Mouse (Mus musculus): ENCODE measurements around the gene Glp1r.
A peak's percentile ranks its signal among the peaks of the same experiment; 100 is the strongest.

Gene Glp1r

DNA sequence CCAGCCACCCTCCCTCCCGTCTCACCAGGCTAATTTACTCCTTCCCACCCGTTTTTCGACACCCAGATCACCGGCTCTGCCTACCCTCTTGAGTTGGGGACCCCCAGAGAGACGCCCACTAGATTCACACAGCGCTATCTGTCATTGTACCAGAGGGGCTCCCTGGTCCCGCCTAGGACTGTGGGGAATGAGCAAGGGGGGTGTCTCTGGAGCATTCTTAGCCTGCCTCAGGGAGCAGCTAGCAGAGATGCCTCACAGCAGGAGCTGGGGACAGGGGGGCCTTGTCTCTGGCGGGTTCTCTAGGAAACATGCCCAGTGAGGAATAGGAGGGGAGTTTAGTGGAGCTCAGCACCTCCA, 10.1 kb downstream of the Glp1r start:
- DNase-seq (ENCODE audit: extremely low read depth, low read depth, low spot score): no peak

DNA sequence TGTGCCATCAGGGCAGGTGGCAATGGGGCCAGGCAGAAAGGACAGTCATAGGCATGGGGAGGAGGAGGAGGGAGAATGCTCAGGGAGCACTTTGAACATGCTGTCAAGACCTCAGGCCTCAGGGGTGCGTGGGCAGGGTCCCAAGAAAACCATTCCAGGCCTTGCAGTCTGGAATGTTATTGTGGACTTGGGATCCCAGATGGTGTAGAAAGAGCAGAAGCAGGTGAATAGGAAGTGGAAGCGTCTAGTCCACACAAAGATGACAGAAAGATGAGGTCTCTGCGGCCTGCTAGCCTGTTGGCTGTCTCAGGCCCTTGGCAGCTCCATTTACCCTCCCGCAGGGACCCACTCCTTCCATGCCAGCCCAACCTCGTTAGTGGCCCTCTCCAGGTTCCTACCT, 10.9 kb downstream of the Glp1r start:
- no peak for DNase-seq (ENCODE audit: extremely low read depth, low read depth, low spot score)

DNA sequence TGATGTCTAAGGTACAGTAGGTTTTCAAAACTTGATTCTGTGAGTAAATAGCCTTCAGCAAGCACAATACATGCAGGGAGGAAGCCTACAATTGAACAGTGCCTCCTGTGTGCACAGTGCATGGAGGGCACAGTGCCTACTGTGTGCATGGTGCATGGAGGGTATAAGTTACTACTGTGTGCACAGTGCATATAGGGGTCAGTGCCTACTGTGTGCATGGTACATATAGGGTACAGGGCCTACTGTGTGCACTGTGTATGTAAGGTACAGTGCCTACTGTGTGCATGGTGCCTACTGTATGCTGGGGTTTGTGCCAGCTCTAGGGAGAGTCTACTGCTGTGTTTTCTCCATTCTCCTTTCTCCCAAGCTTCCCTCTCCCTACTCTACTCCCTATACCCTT, 12.6 kb downstream of the Glp1r start:
- DNase-seq (ENCODE audit: extremely low read depth, low read depth, low spot score): no peak

DNA sequence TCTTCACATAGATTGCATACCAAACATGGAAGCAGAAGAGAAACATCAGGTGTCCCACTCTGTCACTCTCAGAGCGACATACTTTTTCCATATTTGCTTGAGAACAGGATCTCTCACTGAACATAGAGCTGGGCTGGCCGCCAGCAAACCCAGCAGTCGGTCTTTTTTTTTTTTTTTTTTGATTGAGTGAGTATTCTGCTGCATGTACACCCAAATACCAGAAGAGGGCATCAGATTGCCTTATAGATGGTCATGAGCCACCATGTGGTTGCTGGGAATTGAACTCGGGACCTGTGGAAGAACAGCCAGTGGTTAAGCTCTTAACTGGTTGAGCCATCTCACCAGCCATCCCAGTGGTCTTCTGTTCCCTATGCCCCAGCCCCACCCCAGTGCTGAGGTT, 21.9 kb downstream of the Glp1r start:
- no peak for DNase-seq (ENCODE audit: extremely low read depth, low read depth, low spot score)

DNA sequence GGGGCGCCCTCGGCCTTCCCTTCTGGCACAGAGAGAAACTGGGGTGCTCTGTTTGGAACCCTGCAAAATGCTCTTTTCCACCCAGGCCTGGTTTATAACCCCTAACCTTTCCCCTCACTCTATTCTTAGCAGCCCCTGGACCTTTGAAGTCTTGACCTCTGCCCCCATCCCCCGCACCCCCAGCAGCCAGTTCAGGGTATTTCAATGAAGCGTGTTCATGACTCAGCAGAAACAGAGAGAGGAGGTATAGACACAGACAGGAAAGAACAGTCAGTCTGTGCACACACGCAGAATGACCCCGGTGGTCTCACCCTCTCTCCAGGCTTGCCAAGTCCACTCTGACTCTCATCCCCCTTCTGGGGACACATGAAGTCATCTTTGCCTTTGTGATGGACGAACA, 29.2 kb downstream of the Glp1r start:
- no peak for DNase-seq (ENCODE audit: extremely low read depth, low read depth, low spot score)

DNA sequence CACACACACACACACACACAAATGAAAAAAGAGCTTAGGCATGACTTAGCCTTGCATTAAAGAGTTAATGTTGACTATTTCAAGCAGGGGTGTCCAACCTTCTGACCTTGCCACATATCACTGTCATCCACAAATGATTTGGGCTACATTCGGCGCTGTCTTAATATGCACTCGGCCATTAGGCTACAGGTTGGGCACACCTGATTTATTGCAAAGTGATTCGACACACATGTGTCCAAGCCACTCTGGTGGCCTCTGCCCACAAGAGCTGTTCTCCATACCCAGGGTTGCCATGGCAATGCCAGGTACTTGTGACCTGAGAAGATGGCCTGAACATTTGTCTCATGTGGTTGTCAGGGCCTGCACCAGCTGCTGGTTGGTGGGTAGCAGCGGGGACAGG, 31.2 kb downstream of the Glp1r start:
- no peak for DNase-seq (ENCODE audit: extremely low read depth, low read depth, low spot score)

DNA sequence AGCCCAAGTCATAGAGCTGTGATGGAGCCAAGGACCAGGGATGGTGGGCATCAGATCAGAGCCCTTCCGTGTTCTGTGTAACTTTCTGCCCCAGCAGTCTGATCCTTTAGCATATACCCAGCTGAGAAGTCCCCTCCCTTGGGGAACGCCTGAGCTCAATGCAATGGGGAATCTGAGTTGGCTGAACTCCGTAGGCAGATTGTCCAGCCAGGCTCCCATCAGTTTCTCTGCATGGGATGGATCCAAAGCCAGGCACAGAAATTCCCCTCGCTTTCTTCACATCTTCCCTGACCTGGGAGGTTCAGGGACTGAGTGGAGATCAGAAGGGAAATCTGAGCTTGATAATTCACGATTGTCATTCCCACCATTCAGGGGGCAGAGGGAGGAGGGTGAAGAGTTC, 33.7 kb downstream of the Glp1r start:
- DNase-seq (ENCODE audit: extremely low read depth, low read depth, low spot score): no peak

DNA sequence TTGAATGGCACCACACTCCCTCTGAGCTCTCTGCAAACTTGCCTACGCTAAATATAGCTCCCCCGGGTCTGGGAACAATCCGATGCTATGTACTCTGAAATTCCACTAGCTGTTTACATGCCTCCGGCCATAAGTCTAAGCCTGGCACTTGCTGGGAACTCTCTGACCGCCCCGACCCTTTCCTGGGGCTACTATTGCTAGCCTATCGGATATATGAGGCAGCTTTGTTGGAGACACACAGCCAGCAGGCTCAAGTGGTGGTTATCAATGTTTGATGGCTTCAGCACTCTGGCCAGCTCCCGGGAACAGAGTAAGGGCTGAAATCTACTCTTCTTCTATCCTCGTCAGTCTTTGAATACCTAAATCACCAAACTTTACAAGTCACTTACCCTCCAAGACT, 36.9 kb downstream of the Glp1r start:
- no peak for DNase-seq (ENCODE audit: extremely low read depth, low read depth, low spot score)

DNA sequence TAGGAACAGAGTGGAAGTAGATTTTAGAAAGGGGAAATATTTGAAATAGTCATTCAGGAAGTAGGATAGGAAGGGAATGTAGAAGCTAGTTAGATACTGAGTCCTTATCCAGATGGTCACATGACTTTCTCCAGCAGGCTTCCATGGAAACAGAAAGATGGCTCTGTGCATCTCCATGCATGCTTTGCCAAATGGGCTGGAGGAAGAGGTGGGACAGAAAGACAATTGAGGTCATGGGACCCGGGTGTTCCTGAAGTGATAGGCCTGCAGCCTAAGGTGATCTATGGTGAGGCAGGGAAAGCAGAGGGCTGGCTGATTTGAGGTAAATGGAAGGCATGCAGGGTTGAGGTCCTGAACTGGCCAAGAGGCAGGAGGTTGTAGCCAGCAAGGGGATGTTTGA, 46.8 kb downstream of the Glp1r start:
- DNase-seq (ENCODE audit: extremely low read depth, low read depth, low spot score): no peak

DNA sequence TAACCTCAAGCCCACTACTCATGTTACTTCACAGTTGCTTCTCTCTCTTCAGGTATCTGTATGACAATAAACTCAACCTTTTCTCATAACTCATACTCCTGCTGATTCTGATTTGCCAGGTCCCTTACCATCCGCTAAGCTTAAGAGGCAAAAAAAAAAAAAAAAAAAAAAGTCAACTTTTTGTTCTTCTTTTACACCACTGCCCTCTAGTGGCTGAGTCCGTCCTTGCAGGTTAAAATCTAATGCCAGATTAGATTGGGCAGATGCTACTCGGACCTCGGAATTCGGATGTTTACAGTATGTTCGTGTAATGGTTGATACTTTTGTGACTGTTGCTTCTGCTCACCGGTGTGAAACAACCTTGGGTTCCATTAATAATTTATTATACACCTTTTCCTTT, 49.2 kb downstream of the Glp1r start:
- DNase-seq (ENCODE audit: extremely low read depth, low read depth, low spot score): no peak

DNA sequence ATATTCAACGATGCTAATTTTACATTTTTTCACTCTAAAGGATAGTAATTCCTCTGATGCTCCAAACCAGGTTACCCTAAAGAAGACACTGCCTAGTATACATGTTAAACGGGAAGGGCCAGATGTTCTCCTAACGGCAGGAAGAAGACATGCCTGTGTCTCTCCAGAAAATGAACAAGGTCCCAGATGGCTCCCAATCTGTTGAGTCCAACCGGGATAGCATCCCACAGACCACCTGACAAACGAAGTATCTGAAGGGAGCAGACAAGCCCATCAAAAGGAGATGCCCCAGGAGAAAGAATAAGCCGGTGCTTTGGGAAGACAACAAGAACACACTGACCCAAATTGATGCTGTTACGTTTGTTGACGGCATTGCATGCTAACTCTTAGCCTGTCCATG, 50.0 kb downstream of the Glp1r start:
- DNase-seq (ENCODE audit: extremely low read depth, low read depth, low spot score): no peak

DNA sequence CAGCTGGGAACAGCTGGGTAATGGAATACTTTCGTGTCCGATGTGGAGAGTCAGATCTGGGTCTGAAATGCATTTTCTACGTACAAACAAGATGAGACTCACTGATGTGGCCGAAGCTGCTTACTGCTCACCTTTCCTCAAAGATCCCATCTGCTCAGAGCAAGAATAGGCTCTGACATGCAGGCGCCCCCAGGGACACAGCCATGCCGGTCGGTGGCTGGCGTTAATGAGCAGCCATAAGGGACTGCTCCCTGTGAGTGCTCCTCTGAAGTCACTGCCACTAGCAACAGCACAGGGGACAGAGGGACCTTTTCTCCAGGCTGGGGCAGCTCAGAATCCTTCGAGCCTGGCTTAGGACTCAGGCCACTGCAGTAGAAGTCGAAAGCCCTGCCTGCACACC, 52.7 kb downstream of the Glp1r start, which contains the start of gene Umodl1:
Gene Umodl1 (plus strand): TSS at position 301 of the 400 bp plus-strand sequence.
- DNase-seq (ENCODE audit: extremely low read depth, low read depth, low spot score): no peak

DNA sequence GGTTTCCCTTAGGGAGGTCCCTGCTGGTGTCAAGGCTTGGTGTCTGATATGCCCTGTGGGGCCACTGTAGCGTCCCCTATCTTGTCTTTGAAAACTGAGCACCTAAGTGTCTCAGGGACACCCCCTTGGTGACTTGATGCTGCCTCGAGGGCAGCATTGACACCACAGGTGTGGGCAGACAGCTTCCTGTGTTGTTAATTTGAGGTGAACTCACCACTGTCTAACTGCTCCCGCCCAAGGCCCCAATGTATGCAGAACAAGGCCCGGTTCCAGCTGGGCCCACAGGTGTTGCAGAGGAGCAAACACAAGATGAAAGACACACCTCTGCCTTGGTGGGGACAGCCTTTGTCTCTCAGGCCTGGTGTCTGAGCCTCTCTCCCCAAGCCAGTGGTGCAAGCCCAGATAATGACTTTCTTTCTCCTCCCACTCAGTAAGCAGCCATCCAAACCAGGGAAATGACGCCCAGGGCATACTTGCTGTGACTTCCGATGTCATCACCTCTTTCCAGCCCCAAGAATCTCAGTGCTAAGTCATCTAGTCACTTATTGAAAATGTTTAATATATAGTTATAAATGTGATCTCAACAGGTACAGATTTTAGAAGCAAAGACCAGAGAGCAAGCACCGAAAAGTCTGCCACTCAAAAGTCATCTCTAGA, 60.4 kb downstream of the Glp1r start:
- DNase-seq (ENCODE audit: extremely low read depth, low read depth, low spot score): no peak

DNA sequence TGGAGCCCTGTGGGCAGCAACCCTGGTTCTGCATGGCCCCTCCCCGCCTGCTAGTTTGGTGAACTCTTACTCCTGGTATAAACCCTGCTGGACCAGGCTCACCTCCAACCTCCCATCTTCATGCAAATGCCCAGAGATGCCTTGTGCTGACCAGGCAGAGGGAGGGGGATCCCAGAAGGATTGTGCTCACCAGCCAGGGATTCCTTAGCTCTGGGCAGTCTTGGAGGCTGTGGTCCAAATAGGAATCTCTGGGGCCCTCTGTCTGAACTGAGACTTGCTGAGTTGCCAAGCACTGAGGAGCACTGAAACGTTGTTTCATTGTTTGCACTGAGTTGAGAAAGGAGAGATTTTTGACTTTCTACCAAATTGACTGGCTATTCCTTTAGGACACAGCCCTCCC, 61.3 kb downstream of the Glp1r start:
- DNase-seq (ENCODE audit: extremely low read depth, low read depth, low spot score): no peak

DNA sequence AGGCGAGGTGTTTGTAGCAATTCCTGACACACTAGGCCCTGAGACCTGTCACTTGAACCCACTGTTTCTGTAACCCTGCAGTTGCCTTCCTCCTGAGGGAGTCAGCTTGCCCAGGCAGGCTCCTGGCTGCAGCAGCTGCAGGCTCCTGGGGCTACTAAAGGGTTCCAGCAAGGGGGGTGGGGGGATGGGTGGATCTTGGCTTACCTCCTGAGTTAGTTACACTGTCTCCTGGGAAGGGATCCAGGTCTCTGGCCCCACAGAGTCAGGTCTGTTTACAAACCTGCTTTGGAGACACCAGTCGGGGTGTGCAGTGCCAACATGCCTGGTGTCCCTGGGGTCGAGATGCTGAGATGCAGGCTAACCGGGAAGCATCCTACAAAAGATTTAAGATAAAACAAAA, 68.4 kb downstream of the Glp1r start:
- DNase-seq (ENCODE audit: extremely low read depth, low read depth, low spot score): peak; percentile 31

DNA sequence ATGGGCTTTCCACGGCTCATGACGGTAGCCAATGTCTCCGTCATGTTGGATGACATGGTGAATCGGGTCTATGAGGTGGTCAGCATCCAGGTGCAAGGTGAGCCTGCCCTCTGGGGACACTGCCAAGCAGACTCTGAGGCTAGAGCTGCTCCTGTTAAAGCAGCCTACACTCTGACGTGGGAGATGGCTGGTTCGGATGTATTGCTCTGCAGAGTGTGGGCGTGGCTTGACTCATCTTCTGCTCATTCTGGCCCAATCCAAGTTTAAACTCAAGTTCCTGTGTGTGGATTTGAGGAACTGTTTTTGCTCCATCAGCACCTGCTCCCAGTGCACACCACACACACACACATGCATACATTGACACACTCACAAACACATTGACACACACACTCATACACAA, 70.3 kb downstream of the Glp1r start:
- DNase-seq (ENCODE audit: extremely low read depth, low read depth, low spot score): no peak

DNA sequence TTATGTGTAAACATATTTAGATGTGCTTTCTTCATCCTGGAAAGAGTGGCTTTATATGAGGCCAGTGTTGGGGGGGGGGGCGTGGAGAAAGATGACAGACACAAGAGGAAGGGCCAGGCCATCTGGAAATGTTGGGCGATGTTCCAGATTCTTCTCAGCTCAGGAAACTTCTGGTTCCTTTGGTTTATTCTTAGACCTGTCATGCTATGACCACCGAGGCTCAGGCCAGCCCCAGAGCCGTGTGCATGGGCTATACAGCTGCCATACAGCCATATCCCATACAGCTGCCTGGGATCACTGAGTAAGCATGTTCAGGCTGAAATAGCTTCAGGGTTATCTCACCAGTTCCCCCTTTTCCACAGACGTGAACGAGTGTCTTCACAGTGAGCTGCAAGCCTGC, 71.7 kb downstream of the Glp1r start:
- DNase-seq (ENCODE audit: extremely low read depth, low read depth, low spot score): no peak

DNA sequence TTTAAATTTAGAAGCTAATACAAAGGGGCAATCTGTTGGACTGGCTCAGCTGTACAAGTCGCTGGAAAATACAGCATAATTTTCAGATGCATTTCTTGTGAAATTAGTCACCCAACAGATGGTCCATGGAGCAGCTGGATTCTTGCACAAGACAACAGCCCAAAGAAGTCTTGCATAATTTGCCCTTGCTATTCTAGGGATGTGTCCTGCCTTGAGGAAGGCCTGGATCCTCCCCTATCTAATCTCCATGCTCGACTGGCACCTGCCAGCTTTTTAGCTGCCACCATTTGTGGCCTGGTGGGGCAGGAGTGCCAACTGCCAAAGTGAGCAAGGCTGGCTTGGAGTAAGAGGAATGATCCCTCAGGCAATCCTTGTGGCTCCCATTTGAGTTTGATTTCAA, 75.7 kb downstream of the Glp1r start:
- DNase-seq (ENCODE audit: extremely low read depth, low read depth, low spot score): no peak

DNA sequence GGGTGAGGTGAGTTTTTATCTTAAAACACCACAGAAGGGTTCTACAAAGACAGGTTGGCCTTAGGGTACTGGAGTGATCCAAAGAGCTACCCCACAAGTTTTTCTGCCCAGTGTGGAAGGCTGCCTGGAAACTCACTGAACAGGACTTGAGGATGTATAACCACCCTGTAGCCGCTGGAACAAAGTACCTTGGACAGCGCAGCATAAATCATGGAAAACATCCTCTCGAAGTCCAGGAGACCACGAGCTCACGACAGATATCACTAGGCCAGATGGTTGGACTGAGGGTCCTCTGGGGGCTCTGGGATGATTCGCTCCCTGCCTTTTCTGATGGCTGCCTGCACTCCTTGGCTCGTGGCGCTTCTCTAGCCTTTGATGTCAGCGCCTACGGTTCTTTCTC, 76.9 kb downstream of the Glp1r start:
- no peak for DNase-seq (ENCODE audit: extremely low read depth, low read depth, low spot score)

DNA sequence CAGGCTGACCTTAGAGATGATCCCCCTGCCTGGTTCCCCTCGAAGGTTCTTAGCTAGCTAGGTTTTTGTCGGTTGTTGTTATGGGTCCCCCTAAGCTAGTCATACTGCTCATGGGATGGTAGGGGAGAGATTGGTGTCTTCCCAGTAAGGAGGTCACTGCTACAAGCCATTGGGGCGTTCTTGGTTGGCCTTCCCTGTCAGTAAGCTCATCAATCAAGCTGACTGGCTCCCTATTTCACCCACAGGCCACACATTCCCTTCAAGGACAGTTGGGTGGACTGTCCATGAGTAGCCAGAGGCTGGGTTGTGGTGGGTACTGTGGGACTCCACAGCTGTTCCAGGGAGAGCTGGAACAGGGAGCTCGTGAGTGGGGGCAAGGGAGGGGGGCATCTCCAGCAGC, 81.9 kb downstream of the Glp1r start:
- DNase-seq (ENCODE audit: extremely low read depth, low read depth, low spot score): no peak

DNA sequence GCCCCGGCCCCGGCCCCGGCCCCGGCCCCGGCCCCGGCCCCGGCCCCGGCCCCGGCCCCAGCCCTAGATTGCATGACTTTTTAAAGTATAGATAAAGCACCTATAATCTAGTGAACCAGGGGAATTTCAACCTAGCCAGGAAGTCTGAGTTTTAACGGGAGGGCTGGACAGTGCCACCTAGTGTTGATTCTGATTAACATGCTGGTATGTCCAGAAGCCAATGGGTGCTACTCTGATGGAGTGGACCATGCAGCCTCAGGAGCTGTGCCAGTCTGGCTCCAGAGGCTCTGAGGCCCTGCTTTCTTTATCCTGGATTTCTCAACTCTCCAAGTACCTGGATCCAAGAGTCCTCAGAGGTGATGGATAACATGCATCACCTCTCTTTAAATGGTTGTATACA, 88.6 kb downstream of the Glp1r start:
- DNase-seq (ENCODE audit: extremely low read depth, low read depth, low spot score): no peak

Data from fat pad, adult 2 months (tissue).